Mouse (Mus musculus) spleen, adult 18-20 months (tissue): Measurements from ENCODE around the gene Ercc1.

Experiments used
- DNase-seq, 2 experiments: peaks; one replicate each; pipeline ENCODE4 v3.0.0; 2022; ENCODE audit warnings: mixed read lengths in 2 of 2

Ercc1 gene

DNA sequence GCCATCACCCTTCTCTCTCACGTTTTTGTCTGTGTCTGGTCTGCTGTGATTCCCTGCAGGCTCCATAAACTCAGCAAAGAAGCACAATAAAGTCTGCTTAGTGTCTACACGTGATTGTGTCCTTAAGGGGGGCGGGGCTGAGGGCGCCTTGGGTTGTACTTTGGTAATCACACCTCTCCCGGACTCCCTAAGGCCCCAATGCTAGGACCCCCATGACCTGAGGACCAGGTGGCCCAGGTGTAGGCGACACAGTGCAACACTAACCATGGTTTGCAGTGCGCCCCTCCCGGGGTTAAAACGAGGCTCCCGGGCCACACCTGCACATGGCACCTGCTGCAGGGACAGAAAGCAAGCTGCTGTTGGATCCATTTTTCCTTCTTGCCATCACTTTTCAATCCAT is 3.3 kb upstream of the Ercc1 start:
- DNase-seq: no peak

GRCm38 (mm10) chr7:19341761-19342409 is 2.7 kb upstream of the Ercc1 start:
- DNase-seq: no peak

DNA sequence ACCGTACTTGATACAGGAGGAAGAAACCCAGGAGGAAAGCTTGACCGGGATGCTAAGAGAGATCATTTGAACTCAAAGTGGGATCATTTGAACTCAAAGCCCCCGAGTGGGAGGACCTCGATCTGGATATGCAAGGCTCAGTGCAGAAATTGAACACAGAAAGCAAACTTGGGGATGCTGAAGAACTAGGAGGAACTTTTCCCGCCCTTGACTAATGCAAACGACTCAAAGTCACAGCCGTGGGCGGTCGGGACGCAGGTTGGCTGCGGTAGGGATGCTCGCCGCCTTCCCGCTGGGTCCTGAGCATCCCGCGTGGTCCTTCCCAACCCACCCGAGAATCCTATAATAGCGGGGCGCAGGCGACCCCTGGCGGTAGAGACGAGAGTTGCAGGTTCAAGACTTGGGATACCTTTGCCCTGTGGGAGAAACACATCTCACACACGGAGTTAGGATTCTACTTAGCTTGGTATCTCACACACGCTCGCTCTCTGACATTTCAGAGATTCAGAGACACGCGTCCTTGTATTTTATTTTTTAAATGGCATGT is 2.0 kb upstream of the Ercc1 start:
- peak; percentile 64 to 86 for DNase-seq

- peak; percentile 54 to 68 for DNase-seq
Observed at GRCm38 (mm10) chr7:19343210-19343808, 1.3 kb upstream of the Ercc1 start.

DNA sequence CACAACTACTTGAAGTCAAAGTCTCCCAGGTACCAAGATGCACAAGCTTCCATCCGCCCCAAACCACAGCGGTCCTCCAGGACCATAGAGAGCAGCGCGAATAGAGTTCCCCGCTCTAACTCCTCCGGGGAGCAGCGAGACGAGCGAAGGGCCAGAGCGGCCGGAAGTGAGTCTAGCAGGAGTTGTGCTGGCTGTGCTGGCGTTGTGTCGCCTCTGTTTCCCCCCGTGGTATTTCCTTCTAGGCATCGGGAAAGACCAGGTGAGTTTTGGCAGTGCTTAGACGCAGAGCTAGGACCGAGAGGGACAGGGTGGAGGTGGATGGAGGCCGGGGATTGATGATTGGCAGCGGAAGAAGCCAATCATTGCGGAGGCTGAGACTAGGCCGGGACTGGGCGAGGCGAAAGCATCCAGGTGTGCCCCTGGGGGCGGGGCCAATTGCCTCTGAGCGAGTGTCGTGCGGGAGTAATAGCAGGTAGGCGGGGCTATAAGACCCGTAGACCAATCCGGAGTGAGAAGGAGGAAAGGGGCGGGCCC is 427 bp downstream of the Ercc1 start:
- DNase-seq: peak; percentile 96 to 97

- no peak for DNase-seq
Observed at GRCm38 (mm10) chr7:19349188-19349915, 4.8 kb downstream of the Ercc1 start.

DNA sequence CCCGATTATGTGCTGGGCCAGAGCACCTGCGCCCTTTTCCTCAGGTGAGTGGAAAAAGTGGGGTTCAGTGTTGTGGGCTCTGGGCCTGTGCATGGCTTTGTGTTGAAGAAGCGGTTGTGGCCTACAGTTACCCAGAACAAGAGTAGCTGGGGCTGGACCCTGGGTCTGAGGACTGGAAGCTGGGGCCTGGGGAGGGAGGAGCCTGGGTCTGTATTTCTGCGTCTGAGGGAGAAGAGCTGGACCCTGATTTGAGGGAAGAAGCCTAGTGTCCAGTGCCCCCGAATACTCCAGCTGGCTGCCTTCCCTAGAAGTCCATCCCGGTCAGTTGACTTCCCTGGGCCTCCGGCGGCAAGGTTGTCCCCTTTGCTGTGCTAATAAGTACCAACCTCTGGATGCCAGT is 5.6 kb downstream of the Ercc1 start:
- no peak for DNase-seq

GRCm38 (mm10) chr7:19354991-19355390 is 10.4 kb downstream of the Ercc1 start:
- no peak for DNase-seq

- no peak for DNase-seq
Observed at GRCm38 (mm10) chr7:19356311-19356710, 11.7 kb downstream of the Ercc1 start.

DNA sequence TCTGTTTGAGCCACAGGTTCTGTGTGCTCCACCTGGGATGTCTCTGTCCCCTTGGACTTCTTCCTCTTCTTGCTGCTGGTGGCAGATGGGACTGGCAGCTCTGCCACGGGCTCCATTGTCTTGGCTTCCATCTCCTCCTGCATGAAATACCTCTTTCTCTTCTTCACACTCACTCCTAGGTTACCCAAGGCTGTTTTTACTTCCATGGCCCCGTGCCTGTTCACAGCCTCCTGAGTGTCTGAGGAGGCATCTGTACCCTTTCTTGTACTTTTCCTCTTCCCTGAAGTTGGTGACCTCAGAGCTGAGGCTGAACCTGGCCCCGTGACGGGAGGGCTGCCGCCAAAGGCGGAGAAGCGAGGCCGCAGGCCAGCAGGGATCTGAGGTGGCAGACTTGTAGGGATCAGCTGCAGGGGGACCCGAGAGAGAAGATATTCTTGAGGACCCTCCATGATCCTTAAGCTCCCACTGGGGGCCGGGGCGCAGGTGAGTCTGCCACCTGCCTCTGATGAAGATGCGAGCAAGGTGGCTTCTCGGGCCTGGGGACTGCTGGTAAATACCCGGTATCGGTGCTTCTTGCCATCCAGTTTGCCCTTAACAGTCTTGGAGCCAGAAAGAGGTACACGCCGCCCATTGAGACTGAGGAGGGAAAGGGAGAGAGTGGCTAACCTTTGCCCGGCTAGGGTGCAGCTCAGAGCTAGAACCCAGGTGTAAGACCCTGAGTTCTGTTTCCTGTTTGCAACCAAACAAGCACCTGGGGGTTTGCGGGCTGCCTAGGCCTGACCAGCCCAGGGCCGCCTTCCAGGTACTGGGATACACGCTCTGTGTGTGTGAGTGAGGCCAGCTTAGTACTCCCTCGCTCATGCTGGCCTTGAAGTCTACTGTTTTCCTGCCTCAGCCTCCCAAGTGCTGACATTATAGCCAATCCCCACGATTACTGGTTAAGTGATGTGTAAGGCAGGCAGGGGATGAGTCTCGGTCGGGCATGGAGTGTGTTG is 13.1 kb downstream of the Ercc1 start:
- DNase-seq: no peak

DNA sequence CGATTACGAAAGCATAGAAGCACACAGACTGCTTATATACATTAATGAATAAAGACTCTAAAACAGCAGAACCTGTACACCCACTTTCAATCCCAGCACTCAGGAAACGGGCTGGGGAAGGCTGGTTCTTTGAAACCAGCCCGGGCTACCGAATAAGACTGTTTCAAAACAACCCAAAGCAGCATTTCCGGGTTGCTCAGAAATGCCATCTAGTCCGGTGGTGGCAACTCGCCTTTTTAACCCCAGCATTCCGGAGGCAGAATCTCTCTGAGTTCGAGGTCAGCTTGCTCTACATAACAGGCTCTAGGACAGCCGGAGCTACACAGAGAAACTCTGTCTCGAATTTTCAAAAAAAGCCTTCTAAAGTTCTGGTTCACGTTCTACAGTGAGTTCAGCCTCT is 14.1 kb downstream of the Ercc1 start:
- DNase-seq: no peak

- peak; percentile 70 to 82 for DNase-seq
Observed at GRCm38 (mm10) chr7:19359299-19359891, 14.8 kb downstream of the Ercc1 start, which contains the start of the genes Cd3eap and Ppp1r13l. Gene Cd3eap, minus strand, starts transcription at chr7:19359483. Gene Ppp1r13l, plus strand, starts transcription at chr7:19359749.

DNA sequence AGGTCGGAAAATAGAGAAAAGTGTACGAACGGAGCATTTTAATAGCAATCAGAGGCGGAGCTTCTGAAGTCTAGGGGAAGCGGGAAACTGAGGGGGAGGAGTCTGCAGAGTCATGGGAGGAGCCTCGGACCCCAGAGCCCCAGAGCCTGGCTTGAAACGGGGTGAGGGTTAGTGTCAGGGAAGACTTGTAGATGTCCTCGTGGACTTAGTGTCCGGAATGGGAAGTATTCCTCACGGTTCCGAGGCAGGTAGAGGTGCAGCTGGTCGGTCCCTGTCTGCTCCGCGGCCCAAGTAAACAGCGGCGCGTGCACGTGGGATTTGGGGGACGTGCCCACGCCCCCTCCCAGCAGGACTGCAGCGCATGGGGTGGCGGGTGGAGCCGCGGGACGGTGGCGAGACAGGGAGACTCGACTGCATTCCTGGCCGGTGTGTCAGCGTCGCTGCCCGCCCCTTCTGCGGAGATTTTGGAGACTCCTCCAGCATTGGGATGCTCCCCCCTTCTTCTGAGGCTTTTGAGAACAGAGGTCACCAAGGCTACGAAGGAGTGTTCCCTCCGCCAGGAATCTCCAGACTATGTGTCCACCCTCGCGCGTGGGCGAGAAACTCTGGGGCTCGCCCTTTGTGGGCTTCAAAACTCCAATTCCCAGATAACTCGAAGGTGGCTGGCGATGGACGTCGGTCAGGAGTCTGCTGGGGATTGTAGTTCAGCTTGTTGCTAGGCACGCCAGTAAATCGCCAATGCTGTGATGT is 15.5 kb downstream of the Ercc1 start:
- DNase-seq: peak; percentile 46 to 70

- DNase-seq: peak; percentile 58 to 63
Observed at GRCm38 (mm10) chr7:19360944-19361343, 16.4 kb downstream of the Ercc1 start.

DNA sequence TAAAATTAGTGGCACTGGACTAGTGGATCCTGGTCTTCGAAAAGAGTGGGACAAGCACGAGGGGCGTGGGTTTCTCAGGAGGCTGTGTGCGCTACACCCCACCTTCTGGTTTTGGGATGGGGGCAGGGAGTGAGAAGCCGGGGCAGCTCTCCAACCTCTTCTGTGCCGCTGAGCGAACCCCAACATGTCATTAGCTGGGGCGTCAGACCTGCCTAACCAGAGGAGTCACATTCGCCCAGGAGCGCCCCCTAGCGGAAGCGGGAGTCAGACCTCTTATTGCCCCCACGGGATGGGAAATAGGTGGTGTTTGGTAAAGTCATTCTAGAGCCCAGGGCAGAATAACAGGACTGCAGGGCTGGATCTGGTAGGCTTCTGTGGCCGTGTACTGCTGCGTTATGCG is 17.1 kb downstream of the Ercc1 start:
- DNase-seq: peak; percentile 57 to 79

- no peak for DNase-seq
Observed at GRCm38 (mm10) chr7:19362276-19362675, 17.7 kb downstream of the Ercc1 start.

DNA sequence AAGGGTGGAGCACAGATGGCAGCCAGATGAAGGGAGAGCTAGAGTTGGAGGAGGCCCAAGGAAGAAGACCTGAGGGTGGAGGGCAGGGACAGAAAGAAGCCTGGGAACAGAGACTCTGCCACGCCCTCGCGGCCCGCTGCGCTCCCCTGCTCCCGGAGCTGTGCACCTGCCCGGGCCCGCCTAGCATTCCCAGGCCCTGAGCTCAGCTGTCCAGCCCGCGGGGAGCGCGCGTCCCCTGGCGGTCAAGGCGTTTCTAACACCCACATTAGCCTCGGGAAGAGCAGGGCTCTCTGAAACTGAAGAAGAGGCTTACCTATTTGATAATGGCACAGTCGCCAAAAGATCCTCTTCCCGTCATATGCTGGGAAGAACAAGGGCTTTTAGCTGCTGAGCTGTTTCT is 19.3 kb downstream of the Ercc1 start:
- peak; percentile 59 to 76 for DNase-seq

GRCm38 (mm10) chr7:19365376-19365775 is 20.8 kb downstream of the Ercc1 start:
- no peak for DNase-seq

DNA sequence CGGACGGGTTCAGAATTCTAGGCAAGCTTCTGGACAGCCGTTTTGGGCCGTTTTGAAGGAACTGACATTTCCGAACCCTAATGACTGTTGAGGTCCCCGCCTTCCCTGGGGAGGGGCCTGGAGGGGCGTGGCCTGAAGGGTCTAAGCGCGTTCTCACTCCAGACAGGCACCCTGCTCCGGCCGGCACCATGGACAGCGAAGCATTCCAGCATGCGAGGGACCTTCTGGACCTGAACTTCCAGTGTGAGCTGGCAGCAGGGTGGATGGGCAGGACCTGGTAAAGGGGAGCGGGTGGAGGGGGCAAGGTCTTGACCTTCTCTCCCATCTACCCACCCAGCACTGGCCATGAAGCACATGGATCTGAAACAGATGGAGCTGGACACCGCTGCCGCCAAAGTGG is 23.8 kb downstream of the Ercc1 start:
- DNase-seq: no peak

DNA sequence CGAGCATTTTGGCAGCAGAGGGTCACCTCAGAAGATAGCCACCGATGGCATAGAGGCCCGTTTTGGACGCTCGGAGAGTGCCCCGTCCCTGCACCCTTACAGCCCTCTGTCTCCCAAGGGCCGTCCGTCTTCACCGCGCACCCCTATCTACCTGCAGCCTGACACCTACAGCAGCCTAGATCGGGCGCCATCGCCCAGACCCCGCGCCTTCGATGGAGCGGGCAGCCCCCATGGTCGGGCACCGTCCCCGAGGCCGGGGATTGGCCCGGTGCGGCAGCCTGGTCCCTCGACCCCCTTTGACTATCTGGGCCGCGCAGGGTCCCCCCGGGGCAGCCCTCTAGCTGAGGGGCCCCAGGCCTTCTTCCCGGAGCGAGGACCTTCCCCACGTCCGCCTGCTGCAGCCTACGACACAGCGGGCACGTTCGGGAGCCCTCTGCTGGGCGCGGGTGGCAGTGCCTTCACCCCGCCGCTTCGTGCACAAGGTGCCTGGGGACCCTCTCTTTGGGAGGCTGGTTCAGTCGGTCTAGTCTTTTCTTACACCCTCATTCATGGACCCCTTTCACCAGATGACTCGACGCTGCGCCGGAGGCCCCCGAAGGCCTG is 25.3 kb downstream of the Ercc1 start:
- DNase-seq: peak; percentile 36 to 76
